Mouse (Mus musculus) cerebellum, postnatal 25 days (tissue): Measurements from ENCODE around the gene Vmn1r118.
"Not testable (repeated sequence)": the region's sequence is repeated elsewhere in the genome, so short reads cannot be mapped to it uniquely, and the experiment has no call there.

Experiments
- DNase-seq, 2 experiments: peaks; one replicate each; pipeline ENCODE4 v3.0.0; 2021; ENCODE audit warnings: mixed read lengths in 2 of 2

Gene Vmn1r118

GRCm38 (mm10) chr7:20912247-20912646 is at the start of gene Vmn1r118:
Gene Vmn1r118 (minus strand): TSS chr7:20912347.
- not testable (repeated sequence) for DNase-seq

GRCm38 (mm10) chr7:20884021-20884420 is 28.1 kb downstream of the Vmn1r118 start, which contains the start of gene Vmn1r117:
Gene Vmn1r117 (minus strand): TSS chr7:20884121.
- not testable (repeated sequence) for DNase-seq

GRCm38 (mm10) chr7:20871956-20872355 is 40.2 kb downstream of the Vmn1r118 start, which contains the start of gene Vmn1r116:
Gene Vmn1r116 (plus strand): TSS chr7:20872256.
- not testable (repeated sequence) for DNase-seq
